Mouse (Mus musculus): Measurements from ENCODE around the gene Klhl41. TPM values are rescaled to one million over a fixed set of nuclear protein-coding genes. Genes with fewer than 3 reads are reported as not detected.
"Not testable (repeated sequence)": the region's sequence is repeated elsewhere in the genome, so short reads cannot be mapped to it uniquely, and the experiment has no call there.

Klhl41 gene
- polyA plus RNA-seq (2015; fragmentation: Nextera tagmentation; extraction: Ambion mirVana) = 0.15 TPM in 2 replicates

GRCm38 (mm10) chr2:69669853-69670252 lies at the start of gene Klhl41:
Klhl41 (plus strand) TSS chr2:69670120.
- Histone ChIP-seq H3K9me3 (replicated peaks) (no peaks in the 10 kb centered on the region), H3K27ac (no peak within 1 kb of the TSS), H3K4me2 (no peak within 1 kb of the TSS), H3K4me1 (no peaks in the 10 kb centered on the region), H3K27me3 (no peaks in the 10 kb centered on the region), H3K9ac (no peak within 1 kb of the TSS), H3K36me3 (ENCODE audit: poor library complexity, severe bottlenecking) (0 out of 2 replicates have a peak, but pooled peaks cover 4% of the 10 kb centered on the region), H3K4me3 (no peak within 1 kb of the TSS)
- 87% methylated on average over 9 of the region's 9 CpGs for WGBS
- no peak for ATAC-seq

- H3K4me2 ChIP-seq = no peak overlapping the region
- WGBS = 68% methylated on average over 17 of the region's 17 CpGs
These were observed 40.7 kb upstream of the Klhl41 start for GRCm38 (mm10) chr2:69629215-69629614.

GRCm38 (mm10) chr2:69629914-69630313 lies 40.0 kb upstream of the Klhl41 start:
- H3K4me1 ChIP-seq = no peaks in the 10 kb centered on the region
- no peak overlapping the region for H3K4me3 ChIP-seq
- no peak for ATAC-seq
- H3K36me3 ChIP-seq (ENCODE audit: poor library complexity, severe bottlenecking) = no peaks in the 10 kb centered on the region
- no peaks in the 10 kb centered on the region for H3K27me3 ChIP-seq
- no peaks in the 10 kb centered on the region for H3K9me3 ChIP-seq (replicated peaks)
- H3K4me2 ChIP-seq = no peak overlapping the region
- 94% methylated on average over 6 of the region's 6 CpGs for WGBS
- no peak overlapping the region for H3K9ac ChIP-seq
- no peak overlapping the region for H3K27ac ChIP-seq

More at GRCm38 (mm10) chr2:69629215-69629614, 40.7 kb upstream of the Klhl41 start:
- no peaks in the 10 kb centered on the region for H3K9me3 ChIP-seq (replicated peaks)
- H3K9ac ChIP-seq = no peak overlapping the region
- no peaks in the 10 kb centered on the region for H3K27me3 ChIP-seq
- H3K4me3 ChIP-seq = no peak overlapping the region
- ATAC-seq = no peak
- H3K4me1 ChIP-seq = no peaks in the 10 kb centered on the region
- H3K36me3 ChIP-seq (ENCODE audit: poor library complexity, severe bottlenecking) = no peaks in the 10 kb centered on the region
- no peak overlapping the region for H3K27ac ChIP-seq

GRCm38 (mm10) chr2:69630792-69631191 lies 39.1 kb upstream of the Klhl41 start:
- Histone ChIP-seq H3K9ac (no peak overlapping the region), H3K27ac (no peak overlapping the region), H3K27me3 (no peaks in the 10 kb centered on the region), H3K36me3 (ENCODE audit: poor library complexity, severe bottlenecking) (no peaks in the 10 kb centered on the region), H3K4me1 (no peaks in the 10 kb centered on the region), H3K9me3 (replicated peaks) (no peaks in the 10 kb centered on the region), H3K4me3 (no peak overlapping the region), H3K4me2 (no peak overlapping the region)
- WGBS = 96% methylated on average over 5 of the region's 5 CpGs
- ATAC-seq = no peak

- no peak overlapping the region for H3K27ac ChIP-seq
- WGBS = 83% methylated on average over 2 of the region's 2 CpGs
- no peaks in the 10 kb centered on the region for H3K27me3 ChIP-seq
- no peak for ATAC-seq
- no peaks in the 10 kb centered on the region for H3K4me1 ChIP-seq
- no peak overlapping the region for H3K4me3 ChIP-seq
- H3K9ac ChIP-seq = no peak overlapping the region
- H3K9me3 ChIP-seq (replicated peaks) = no peaks in the 10 kb centered on the region
- no peak overlapping the region for H3K4me2 ChIP-seq
- H3K36me3 ChIP-seq (ENCODE audit: poor library complexity, severe bottlenecking) = no peaks in the 10 kb centered on the region
These were observed 38.5 kb upstream of the Klhl41 start for GRCm38 (mm10) chr2:69631449-69631848.

GRCm38 (mm10) chr2:69635064-69635701 lies 34.7 kb upstream of the Klhl41 start:
- 9% methylated on average over 11 of the region's 11 CpGs for WGBS
- no peaks in the 10 kb centered on the region for H3K36me3 ChIP-seq (ENCODE audit: poor library complexity, severe bottlenecking)
- H3K4me1 ChIP-seq = no peaks in the 10 kb centered on the region
- H3K27ac ChIP-seq = no peak overlapping the region
- H3K9me3 ChIP-seq (replicated peaks) = no peaks in the 10 kb centered on the region
- H3K9ac ChIP-seq = no peak overlapping the region
- H3K4me2 ChIP-seq = peak overlapping the region; percentile 49
- H3K27me3 ChIP-seq = no peaks in the 10 kb centered on the region
- H3K4me3 ChIP-seq = peak overlapping the region; percentile 24
- peak; percentile 72 for ATAC-seq

- 67% methylated on average over 6 of the region's 6 CpGs for WGBS
These were observed 34.1 kb upstream of the Klhl41 start for GRCm38 (mm10) chr2:69635807-69636206.

GRCm38 (mm10) chr2:69637989-69638388 lies 31.9 kb upstream of the Klhl41 start:
- H3K36me3 ChIP-seq (ENCODE audit: poor library complexity, severe bottlenecking); H3K9me3 ChIP-seq (replicated peaks); H3K4me2 ChIP-seq; H3K4me1 ChIP-seq; H3K27me3 ChIP-seq; H3K4me3 ChIP-seq; H3K9ac ChIP-seq; ATAC-seq; H3K27ac ChIP-seq: not testable (repeated sequence)
- 74% methylated on average over 7 of the region's 7 CpGs for WGBS

More at GRCm38 (mm10) chr2:69635807-69636206, 34.1 kb upstream of the Klhl41 start:
- Histone ChIP-seq H3K36me3 (ENCODE audit: poor library complexity, severe bottlenecking) (no peaks in the 10 kb centered on the region), H3K9ac (no peak overlapping the region), H3K4me2 (no peak overlapping the region), H3K9me3 (replicated peaks) (no peaks in the 10 kb centered on the region), H3K4me3 (no peak overlapping the region), H3K27ac (no peak overlapping the region), H3K4me1 (no peaks in the 10 kb centered on the region), H3K27me3 (no peaks in the 10 kb centered on the region)
- ATAC-seq = no peak

- 49% methylated on average over 10 of the region's 10 CpGs for WGBS
- no peak overlapping the region for H3K27ac ChIP-seq
- ATAC-seq = peak; percentile 70; the same call in 1 of the 2 replicates
- H3K9ac ChIP-seq = no peak overlapping the region
- H3K4me1 ChIP-seq = no peaks in the 10 kb centered on the region
- no peaks in the 10 kb centered on the region for H3K9me3 ChIP-seq (replicated peaks)
- no peaks in the 10 kb centered on the region for H3K27me3 ChIP-seq
- peak overlapping the region; percentile 25; the same call in 1 of the 2 replicates for H3K4me2 ChIP-seq
- no peaks in the 10 kb centered on the region for H3K36me3 ChIP-seq (ENCODE audit: poor library complexity, severe bottlenecking)
- H3K4me3 ChIP-seq = no peak overlapping the region
These were observed 29.8 kb upstream of the Klhl41 start for GRCm38 (mm10) chr2:69640100-69640499.

- Histone ChIP-seq H3K4me3 (no peak overlapping the region), H3K9me3 (replicated peaks) (no peaks in the 10 kb centered on the region), H3K27me3 (no peaks in the 10 kb centered on the region), H3K4me1 (peaks cover 10% of the 10 kb centered on the region), H3K4me2 (no peak overlapping the region), H3K36me3 (ENCODE audit: poor library complexity, severe bottlenecking) (no peaks in the 10 kb centered on the region), H3K9ac (no peak overlapping the region), H3K27ac (no peak overlapping the region)
- 92% methylated on average over 11 of the region's 11 CpGs for WGBS
- no peak for ATAC-seq
These were observed 24.8 kb upstream of the Klhl41 start for GRCm38 (mm10) chr2:69644968-69645617.

- peak within 1 kb of the TSS; percentile 82 for H3K9ac ChIP-seq
- 0 out of 2 replicates have a peak within 1 kb of the TSS, but pooled peaks have one; percentile 19 for H3K27ac ChIP-seq
- no peaks in the 10 kb centered on the region for H3K9me3 ChIP-seq (replicated peaks)
- no peaks in the 10 kb centered on the region for H3K27me3 ChIP-seq
- ATAC-seq = peak; percentile 97
- H3K4me2 ChIP-seq = peak within 1 kb of the TSS; percentile 73
- H3K36me3 ChIP-seq (ENCODE audit: poor library complexity, severe bottlenecking) = no peaks in the 10 kb centered on the region
- peak within 1 kb of the TSS; percentile 79 for H3K4me3 ChIP-seq
- peaks cover 10% of the 10 kb centered on the region for H3K4me1 ChIP-seq
- 3% methylated on average over 43 of the region's 43 CpGs for WGBS
These were observed 23.0 kb upstream of the Klhl41 start, which contains the start of gene Bbs5 for GRCm38 (mm10) chr2:69646726-69647490. Bbs5 (plus strand) TSS chr2:69647171.

- Histone ChIP-seq H3K4me1 (peaks cover 10% of the 10 kb centered on the region), H3K9ac (no peak overlapping the region), H3K4me3 (no peak overlapping the region), H3K36me3 (ENCODE audit: poor library complexity, severe bottlenecking) (peaks cover 5% of the 10 kb centered on the region), H3K27me3 (no peaks in the 10 kb centered on the region), H3K9me3 (replicated peaks) (no peaks in the 10 kb centered on the region), H3K4me2 (no peak overlapping the region), H3K27ac (no peak overlapping the region)
- no peak for ATAC-seq
- WGBS = 78% methylated on average over 5 of the region's 5 CpGs
These were observed 20.2 kb upstream of the Klhl41 start for GRCm38 (mm10) chr2:69649716-69650115.
